Mouse (Mus musculus) neural tube, embryonic 12.5 days (tissue): ENCODE data around the gene Ntm. TPM values are rescaled to one million over a fixed set of nuclear protein-coding genes. Genes with fewer than 3 reads are reported as not detected.

ENCODE experiments used
- ATAC-seq: fragments of 200-750 bp; cut with Nextera tagmentation; 2 replicates; pipeline ENCODE4 v1.8.0; 2017; ENCODE audit warnings: low read depth, mild to moderate bottlenecking, moderate TSS enrichment, moderate library complexity; ENCODE audit not compliant: low FRiP score
- H3K27ac ChIP-seq: fragments of 300-500 bp; sonication (generic); 2 replicates; pipeline ENCODE4 v1.5.1; 2016
- H3K27me3 ChIP-seq: fragments of 300-500 bp; sonication (generic); replicated peaks from 2 replicates; pipeline ENCODE4 v1.6.1; 2016; ENCODE audit warnings: mild to moderate bottlenecking
- H3K36me3 ChIP-seq: fragments of 300-500 bp; sonication (generic); 2 replicates; pipeline ENCODE4 v1.6.1; 2016; ENCODE audit warnings: mild to moderate bottlenecking
- H3K4me1 ChIP-seq: fragments of 300-500 bp; sonication (generic); 2 replicates; pipeline ENCODE4 v1.6.1; 2016
- H3K4me2 ChIP-seq: fragments of 300-500 bp; sonication (generic); replicated peaks from 2 replicates; pipeline ENCODE4 v1.6.1; 2016; ENCODE audit warnings: mild to moderate bottlenecking
- H3K4me3 ChIP-seq: fragments of 300-500 bp; sonication (generic); 2 replicates; pipeline ENCODE4 v1.5.1; 2016
- H3K9ac ChIP-seq: fragments of 300-500 bp; sonication (generic); 2 replicates; pipeline ENCODE4 v1.6.1; 2016; ENCODE audit warnings: mild to moderate bottlenecking
- H3K9me3 ChIP-seq: fragments of 300-500 bp; sonication (generic); 2 replicates; pipeline ENCODE4 v1.6.1; 2016; ENCODE audit warnings: mild to moderate bottlenecking
- WGBS: fragments of 180-500 bp; shearing (Covaris S2); methylation state at CpG from one replicate; pipeline ENCODE4 v1.1.7; 2016; 5-methylcytosine and 5-hydroxymethylcytosine counted together
- polyA plus RNA-seq: library from polyadenylated mRNA; unstranded; fragments of >200 nt; fragmentation: Nextera tagmentation; extraction: Ambion mirVana; gene quantifications from 2 replicates; pipeline ENCODE4 v1.2.1, GENCODE M21; 2016

Ntm gene
- polyA plus RNA-seq, 1 experiment from 2014 or later = 68.6 TPM

GRCm38 (mm10) chr9:29531147-29531917 is 431.6 kb downstream of the Ntm start:
- H3K4me2 ChIP-seq = no peak overlapping the region
- H3K27ac ChIP-seq = no peak overlapping the region
- H3K4me1 ChIP-seq = 0 out of 2 replicates have a peak, but pooled peaks cover 8% of the 10 kb centered on the region
- no peak overlapping the region for H3K9ac ChIP-seq
- no peak overlapping the region for H3K4me3 ChIP-seq
- no peaks in the 10 kb centered on the region for H3K36me3 ChIP-seq
- H3K9me3 ChIP-seq = no peaks in the 10 kb centered on the region
- ATAC-seq = no peak
- WGBS = 83% methylated on average over 6 of the region's 6 CpGs
- H3K27me3 ChIP-seq = no peaks in the 10 kb centered on the region

- H3K27ac ChIP-seq = no peak overlapping the region
- 59% methylated on average over 1 of the region's 1 CpGs for WGBS
- no peak overlapping the region for H3K4me2 ChIP-seq
- no peak for ATAC-seq
- H3K4me3 ChIP-seq = no peak overlapping the region
- H3K9ac ChIP-seq = no peak overlapping the region
- no peaks in the 10 kb centered on the region for H3K27me3 ChIP-seq
- H3K36me3 ChIP-seq = no peaks in the 10 kb centered on the region
- no peaks in the 10 kb centered on the region for H3K9me3 ChIP-seq
- no peaks in the 10 kb centered on the region for H3K4me1 ChIP-seq
Observed at GRCm38 (mm10) chr9:29524109-29524508, 438.8 kb downstream of the Ntm start.

- WGBS = 52% methylated on average over 3 of the region's 3 CpGs
- Histone ChIP-seq H3K4me1 (no peaks in the 10 kb centered on the region), H3K36me3 (no peaks in the 10 kb centered on the region), H3K4me2 (no peak overlapping the region), H3K27ac (no peak overlapping the region), H3K9me3 (no peaks in the 10 kb centered on the region), H3K4me3 (no peak overlapping the region), H3K9ac (no peak overlapping the region), H3K27me3 (no peaks in the 10 kb centered on the region)
- ATAC-seq = peak; percentile 72; the same call in 1 of the 2 replicates
Observed at GRCm38 (mm10) chr9:29523221-29523620, 439.7 kb downstream of the Ntm start.

GRCm38 (mm10) chr9:29519181-29519580 is 443.8 kb downstream of the Ntm start:
- no peaks in the 10 kb centered on the region for H3K27me3 ChIP-seq
- WGBS = 71% methylated on average over 2 of the region's 2 CpGs

GRCm38 (mm10) chr9:29516688-29517087 is 446.3 kb downstream of the Ntm start:
- WGBS = 50% methylated on average over 2 of the region's 2 CpGs
- Histone ChIP-seq H3K4me1 (no peaks in the 10 kb centered on the region), H3K27ac (no peak overlapping the region), H3K9ac (no peak overlapping the region), H3K4me2 (no peak overlapping the region), H3K9me3 (no peaks in the 10 kb centered on the region), H3K36me3 (no peaks in the 10 kb centered on the region), H3K4me3 (no peak overlapping the region), H3K27me3 (no peaks in the 10 kb centered on the region)
- ATAC-seq = no peak

More at GRCm38 (mm10) chr9:29519181-29519580, 443.8 kb downstream of the Ntm start:
- no peaks in the 10 kb centered on the region for H3K9me3 ChIP-seq
- no peak for ATAC-seq
- H3K36me3 ChIP-seq = no peaks in the 10 kb centered on the region
- H3K4me3 ChIP-seq = no peak overlapping the region
- no peak overlapping the region for H3K9ac ChIP-seq
- no peak overlapping the region for H3K4me2 ChIP-seq
- H3K4me1 ChIP-seq = no peaks in the 10 kb centered on the region
- H3K27ac ChIP-seq = no peak overlapping the region

- Histone ChIP-seq H3K4me2 (no peak overlapping the region), H3K36me3 (no peaks in the 10 kb centered on the region), H3K4me3 (no peak overlapping the region), H3K27me3 (no peaks in the 10 kb centered on the region), H3K4me1 (no peaks in the 10 kb centered on the region), H3K9me3 (no peaks in the 10 kb centered on the region), H3K9ac (no peak overlapping the region), H3K27ac (no peak overlapping the region)
- WGBS = 63% methylated on average over 17 of the region's 17 CpGs
- no peak for ATAC-seq
Observed at GRCm38 (mm10) chr9:29514588-29515356, 448.2 kb downstream of the Ntm start.

GRCm38 (mm10) chr9:29496002-29496401 is 466.9 kb downstream of the Ntm start:
- Histone ChIP-seq H3K9me3 (no peaks in the 10 kb centered on the region), H3K36me3 (no peaks in the 10 kb centered on the region)
- no peak for ATAC-seq

GRCm38 (mm10) chr9:29482272-29482671 is 480.7 kb downstream of the Ntm start:
- no peak overlapping the region for H3K9ac ChIP-seq
- H3K4me2 ChIP-seq = no peak overlapping the region
- no peak for ATAC-seq
- no peak overlapping the region for H3K27ac ChIP-seq
- H3K4me1 ChIP-seq = no peaks in the 10 kb centered on the region
- no peaks in the 10 kb centered on the region for H3K36me3 ChIP-seq
- WGBS = 85% methylated on average over 2 of the region's 2 CpGs
- no peak overlapping the region for H3K4me3 ChIP-seq
- no peaks in the 10 kb centered on the region for H3K27me3 ChIP-seq
- H3K9me3 ChIP-seq = no peaks in the 10 kb centered on the region

More at GRCm38 (mm10) chr9:29496002-29496401, 466.9 kb downstream of the Ntm start:
- Histone ChIP-seq H3K27me3 (no peaks in the 10 kb centered on the region), H3K9ac (no peak overlapping the region), H3K4me1 (no peaks in the 10 kb centered on the region), H3K4me3 (no peak overlapping the region), H3K27ac (no peak overlapping the region), H3K4me2 (no peak overlapping the region)
- 65% methylated on average over 2 of the region's 2 CpGs for WGBS

- Histone ChIP-seq H3K27me3 (no peaks in the 10 kb centered on the region), H3K4me2 (no peak overlapping the region), H3K27ac (no peak overlapping the region), H3K9me3 (no peaks in the 10 kb centered on the region), H3K9ac (no peak overlapping the region), H3K4me1 (no peaks in the 10 kb centered on the region), H3K4me3 (no peak overlapping the region), H3K36me3 (no peaks in the 10 kb centered on the region)
- WGBS = 88% methylated on average over 10 of the region's 10 CpGs
- no peak for ATAC-seq
Observed at GRCm38 (mm10) chr9:29479051-29479450, 483.9 kb downstream of the Ntm start.

GRCm38 (mm10) chr9:29477219-29477618 is 485.7 kb downstream of the Ntm start:
- Histone ChIP-seq H3K4me2 (no peak overlapping the region), H3K9ac (no peak overlapping the region), H3K27me3 (no peaks in the 10 kb centered on the region), H3K27ac (no peak overlapping the region), H3K4me3 (no peak overlapping the region), H3K9me3 (no peaks in the 10 kb centered on the region), H3K4me1 (no peaks in the 10 kb centered on the region), H3K36me3 (no peaks in the 10 kb centered on the region)
- WGBS = 20% methylated on average over 6 of the region's 6 CpGs
- no peak for ATAC-seq

GRCm38 (mm10) chr9:29473418-29473817 is 489.5 kb downstream of the Ntm start:
- Histone ChIP-seq H3K4me2 (no peak overlapping the region), H3K9ac (no peak overlapping the region), H3K4me1 (no peaks in the 10 kb centered on the region), H3K4me3 (no peak overlapping the region), H3K27me3 (no peaks in the 10 kb centered on the region), H3K36me3 (no peaks in the 10 kb centered on the region), H3K9me3 (no peaks in the 10 kb centered on the region), H3K27ac (no peak overlapping the region)
- no peak for ATAC-seq

GRCm38 (mm10) chr9:29472226-29472625 is 490.7 kb downstream of the Ntm start:
- Histone ChIP-seq H3K9me3 (no peaks in the 10 kb centered on the region), H3K4me2 (no peak overlapping the region), H3K4me1 (no peaks in the 10 kb centered on the region), H3K27ac (no peak overlapping the region), H3K9ac (no peak overlapping the region), H3K27me3 (no peaks in the 10 kb centered on the region), H3K36me3 (no peaks in the 10 kb centered on the region), H3K4me3 (no peak overlapping the region)
- no peak for ATAC-seq
- 62% methylated on average over 4 of the region's 4 CpGs for WGBS
